Mouse (Mus musculus) forebrain, embryonic 16.5 days (tissue): ENCODE data around the gene Ivns1abp. TPM values are rescaled to one million over a fixed set of nuclear protein-coding genes. Genes with fewer than 3 reads are reported as not detected.

Experiments
- ATAC-seq: fragments of 200-750 bp; cut with Nextera tagmentation; 2 replicates; pipeline ENCODE4 v1.8.0; 2017; ENCODE audit warnings: mild to moderate bottlenecking, moderate library complexity
- H3K27ac ChIP-seq: fragments of 300-500 bp; sonication (generic); 2 replicates; pipeline ENCODE4 v1.5.1; 2014; ENCODE audit warnings: low read length, control low read depth
- H3K27me3 ChIP-seq: fragments of 300-500 bp; sonication (generic); replicated peaks from 2 replicates; pipeline ENCODE4 v1.6.1; 2014; ENCODE audit warnings: low read length; ENCODE audit not compliant: control insufficient read depth, insufficient read depth
- H3K36me3 ChIP-seq: fragments of 300-500 bp; sonication (generic); 2 replicates; pipeline ENCODE4 v1.6.1; 2014; ENCODE audit not compliant: control insufficient read depth, insufficient read depth
- H3K4me1 ChIP-seq: fragments of 300-500 bp; sonication (generic); replicated peaks from 2 replicates; pipeline ENCODE4 v1.6.1; 2014; ENCODE audit warnings: low read length; ENCODE audit not compliant: control insufficient read depth, insufficient read depth
- H3K4me2 ChIP-seq: fragments of 300-500 bp; sonication (generic); 2 replicates; pipeline ENCODE4 v1.6.1; 2014; ENCODE audit warnings: mild to moderate bottlenecking, low read length, control low read depth
- H3K4me3 ChIP-seq: fragments of 300-500 bp; sonication (generic); replicated peaks from 2 replicates; pipeline ENCODE4 v1.5.1; 2014; ENCODE audit warnings: mild to moderate bottlenecking, low read length, control low read depth
- H3K9ac ChIP-seq: fragments of 300-500 bp; sonication (generic); replicated peaks from 2 replicates; pipeline ENCODE4 v1.6.1; 2014; ENCODE audit warnings: low read depth, low read length, control low read depth
- H3K9me3 ChIP-seq: fragments of 300-500 bp; sonication (generic); 2 replicates; pipeline ENCODE4 v1.6.1; 2016; ENCODE audit warnings: low read length; ENCODE audit not compliant: control insufficient read depth
- WGBS: fragments of 180-500 bp; shearing (Covaris S2); extraction: QIAGEN DNeasy Blood & Tissue Kit; methylation state at CpG from one replicate; pipeline ENCODE4 v1.1.7; 2014; 5-methylcytosine and 5-hydroxymethylcytosine counted together
- polyA plus RNA-seq: library from polyadenylated mRNA; unstranded; fragments of >200 nt; fragmentation: Nextera tagmentation; extraction: Ambion mirVana; gene quantifications from 2 replicates; pipeline ENCODE4 v1.2.1, GENCODE M21; 2015

Ivns1abp gene
- polyA plus RNA-seq, 1 experiment from 2014 or later: 388 TPM

- Histone ChIP-seq H3K4me2 (no peak overlapping the region), H3K27ac (no peak overlapping the region), H3K4me1 (no peaks in the 10 kb centered on the region), H3K9me3 (no peaks in the 10 kb centered on the region), H3K4me3 (no peak overlapping the region), H3K9ac (no peak overlapping the region), H3K27me3 (no peaks in the 10 kb centered on the region), H3K36me3 (no peaks in the 10 kb centered on the region)
- no peak for ATAC-seq
- WGBS: 86% methylated on average over 2 of the region's 2 CpGs
Observed at GRCm38 (mm10) chr1:151307059-151307458, 37.2 kb upstream of the Ivns1abp start.

GRCm38 (mm10) chr1:151307821-151308220, 36.5 kb upstream of the Ivns1abp start:
- Histone ChIP-seq H3K27me3 (no peaks in the 10 kb centered on the region; the same call in 1 of the 2 replicates), H3K27ac (no peak overlapping the region), H3K4me3 (no peak overlapping the region), H3K4me2 (no peak overlapping the region), H3K9ac (no peak overlapping the region), H3K36me3 (no peaks in the 10 kb centered on the region), H3K9me3 (no peaks in the 10 kb centered on the region), H3K4me1 (no peaks in the 10 kb centered on the region)
- 84% methylated on average over 3 of the region's 3 CpGs for WGBS
- no peak for ATAC-seq

GRCm38 (mm10) chr1:151308508-151308907, 35.8 kb upstream of the Ivns1abp start:
- Histone ChIP-seq H3K27ac (no peak overlapping the region), H3K27me3 (no peaks in the 10 kb centered on the region; the same call in 1 of the 2 replicates), H3K4me2 (no peak overlapping the region), H3K4me1 (no peaks in the 10 kb centered on the region), H3K36me3 (no peaks in the 10 kb centered on the region), H3K9me3 (no peaks in the 10 kb centered on the region), H3K4me3 (no peak overlapping the region), H3K9ac (no peak overlapping the region)
- WGBS: 31% methylated on average over 4 of the region's 4 CpGs
- ATAC-seq: no peak

- 78% methylated on average over 5 of the region's 5 CpGs for WGBS
- no peaks in the 10 kb centered on the region for H3K4me1 ChIP-seq
- no peaks in the 10 kb centered on the region for H3K36me3 ChIP-seq
- no peak overlapping the region for H3K27ac ChIP-seq
- H3K9me3 ChIP-seq: no peaks in the 10 kb centered on the region
- ATAC-seq: no peak
- no peaks in the 10 kb centered on the region; the same call in 1 of the 2 replicates for H3K27me3 ChIP-seq
- H3K4me2 ChIP-seq: no peak overlapping the region
- no peak overlapping the region for H3K9ac ChIP-seq
- H3K4me3 ChIP-seq: no peak overlapping the region
Observed at GRCm38 (mm10) chr1:151310511-151310910, 33.8 kb upstream of the Ivns1abp start.

- Histone ChIP-seq H3K9me3 (no peaks in the 10 kb centered on the region), H3K27me3 (no peaks in the 10 kb centered on the region; the same call in 1 of the 2 replicates), H3K4me3 (no peak overlapping the region), H3K9ac (no peak overlapping the region), H3K4me2 (no peak overlapping the region), H3K27ac (no peak overlapping the region), H3K4me1 (no peaks in the 10 kb centered on the region), H3K36me3 (no peaks in the 10 kb centered on the region)
- WGBS: 44% methylated on average over 11 of the region's 11 CpGs
- ATAC-seq: no peak
Observed at GRCm38 (mm10) chr1:151311379-151311778, 32.9 kb upstream of the Ivns1abp start.

GRCm38 (mm10) chr1:151319267-151319666, 25.0 kb upstream of the Ivns1abp start:
- Histone ChIP-seq H3K27me3 (no peaks in the 10 kb centered on the region), H3K9ac (no peak overlapping the region), H3K4me1 (no peaks in the 10 kb centered on the region), H3K27ac (no peak overlapping the region), H3K4me2 (no peak overlapping the region), H3K36me3 (no peaks in the 10 kb centered on the region), H3K9me3 (no peaks in the 10 kb centered on the region), H3K4me3 (no peak overlapping the region)
- ATAC-seq: no peak
- WGBS: 80% methylated on average over 7 of the region's 7 CpGs

- Histone ChIP-seq H3K4me3 (no peak overlapping the region), H3K4me1 (no peaks in the 10 kb centered on the region), H3K27me3 (no peaks in the 10 kb centered on the region), H3K36me3 (no peaks in the 10 kb centered on the region), H3K9me3 (no peaks in the 10 kb centered on the region), H3K9ac (no peak overlapping the region), H3K27ac (no peak overlapping the region), H3K4me2 (no peak overlapping the region)
- 72% methylated on average over 4 of the region's 4 CpGs for WGBS
- no peak for ATAC-seq
Observed at GRCm38 (mm10) chr1:151320408-151320807, 23.9 kb upstream of the Ivns1abp start.

GRCm38 (mm10) chr1:151325328-151325727, 18.9 kb upstream of the Ivns1abp start:
- WGBS: 85% methylated on average over 1 of the region's 1 CpGs
- Histone ChIP-seq H3K9me3 (no peaks in the 10 kb centered on the region), H3K4me1 (no peaks in the 10 kb centered on the region), H3K4me3 (no peak overlapping the region), H3K9ac (no peak overlapping the region), H3K27ac (no peak overlapping the region), H3K36me3 (no peaks in the 10 kb centered on the region), H3K4me2 (no peak overlapping the region), H3K27me3 (no peaks in the 10 kb centered on the region)
- ATAC-seq: no peak

GRCm38 (mm10) chr1:151328341-151329097, 15.8 kb upstream of the Ivns1abp start:
- no peak overlapping the region for H3K4me2 ChIP-seq

More at GRCm38 (mm10) chr1:151328341-151329097, 15.8 kb upstream of the Ivns1abp start:
- WGBS: 88% methylated on average over 14 of the region's 14 CpGs
- Histone ChIP-seq H3K9me3 (no peaks in the 10 kb centered on the region), H3K9ac (no peak overlapping the region), H3K4me1 (no peaks in the 10 kb centered on the region), H3K27ac (no peak overlapping the region), H3K36me3 (no peaks in the 10 kb centered on the region), H3K27me3 (no peaks in the 10 kb centered on the region), H3K4me3 (no peak overlapping the region)
- ATAC-seq: no peak
